Mouse (Mus musculus): ENCODE data around the gene Abracl.

- TF ChIP-seq CTCF (IDR thresholded peaks at IDR 0.05; ENCODE audit: low read depth) (no peak), EP300 (optimal IDR thresholded peaks at IDR 0.05) (no peak)
Observed at GRCm38 (mm10) chr10:18003966-18004637, 19.0 kb downstream of the Abracl start.

Measured in stomach, postnatal 0 days (tissue).